Mouse (Mus musculus): ENCODE results near the gene Ubxn6.

DNA sequence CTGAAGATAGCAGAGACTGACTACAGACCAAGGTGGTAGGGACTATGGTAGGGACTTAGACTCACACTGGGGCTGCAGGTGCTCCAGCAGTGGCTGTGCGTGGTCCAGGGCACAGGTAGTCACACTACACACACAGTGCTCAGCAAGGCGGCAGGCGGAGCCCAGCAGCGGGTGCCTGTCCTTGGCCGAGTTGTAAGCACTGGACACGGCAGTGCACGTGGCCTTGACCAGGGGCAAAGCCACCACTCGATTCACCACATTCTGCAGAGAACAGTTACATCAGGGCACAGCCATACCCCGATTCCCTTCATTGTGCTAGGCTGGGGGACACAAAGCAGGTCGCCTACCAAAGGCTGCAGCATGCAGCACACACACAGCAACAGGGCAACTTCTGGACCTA is 41.4 kb upstream of the Ubxn6 start:
- no peak for TF ChIP-seq CTCF (IDR thresholded peaks at IDR 0.05; ENCODE audit: low read depth, low read length)
- no peak for TF ChIP-seq POLR2A (IDR thresholded peaks at IDR 0.05; ENCODE audit: insufficient read depth, low read length)
- no peak for TF ChIP-seq EP300 (IDR thresholded peaks at IDR 0.05; ENCODE audit: insufficient read depth, low read depth, low read length)

All from ES-Bruce4 (cell line).